Mouse (Mus musculus) layer of hippocampus, adult 2 months (tissue): ENCODE data around the gene Arhgap10. TPM values are rescaled to one million over a fixed set of nuclear protein-coding genes. Genes with fewer than 3 reads are reported as not detected.

ENCODE experiments used
- DNase-seq, 2 experiments: peaks; one replicate each; pipeline ENCODE4 v3.0.0; 2022; ENCODE audit warnings: low spot score in 2 of 2
- H3K27ac ChIP-seq: fragments of 200-600 bp; 2 replicates; pipeline ENCODE4 v1.8.1; 2022
- H3K4me3 ChIP-seq: fragments of 200-600 bp; 2 replicates; pipeline ENCODE4 v1.8.1; 2022; ENCODE audit warnings: mild to moderate bottlenecking
- CTCF ChIP-seq: fragments of 200-600 bp; conservative IDR thresholded peaks from 2 replicates; pipeline ENCODE4 v1.8.1; 2022; ENCODE audit warnings: antibody characterized with exemption, mild to moderate bottlenecking, moderate library complexity
- total RNA-seq, 2 experiments: library from RNA; stranded (reverse); gene quantifications; 2 replicates each; pipeline ENCODE4 v1.2.3; 2021

Gene Arhgap10
- total RNA-seq, 2 experiments from 2014 or later, result 8.3 to 11.2 TPM

- DNase-seq, result no peak
- Histone ChIP-seq H3K27ac (no peak overlapping the region), H3K4me3 (no peak overlapping the region)
- TF ChIP-seq CTCF, result no peak
Observed at GRCm38 (mm10) chr8:77282605-77283236, 235.0 kb downstream of the Arhgap10 start.

GRCm38 (mm10) chr8:77279977-77280376, 237.8 kb downstream of the Arhgap10 start:
- Histone ChIP-seq H3K4me3 (no peak overlapping the region), H3K27ac (no peak overlapping the region)
- DNase-seq, result no peak
- TF ChIP-seq CTCF, result no peak

- no peak overlapping the region for H3K27ac ChIP-seq
- no peak for DNase-seq
- H3K4me3 ChIP-seq, result no peak overlapping the region
- no peak for TF ChIP-seq CTCF
Observed at GRCm38 (mm10) chr8:77278246-77278645, 239.5 kb downstream of the Arhgap10 start.

- DNase-seq, result no peak
- no peak for TF ChIP-seq CTCF
- Histone ChIP-seq H3K27ac (no peak overlapping the region), H3K4me3 (no peak overlapping the region)
Observed at GRCm38 (mm10) chr8:77276827-77277226, 240.9 kb downstream of the Arhgap10 start.

GRCm38 (mm10) chr8:77275571-77275970, 242.2 kb downstream of the Arhgap10 start:
- no peak overlapping the region for H3K4me3 ChIP-seq
- no peak for TF ChIP-seq CTCF

GRCm38 (mm10) chr8:77272136-77272535, 245.6 kb downstream of the Arhgap10 start:
- no peak overlapping the region for H3K27ac ChIP-seq
- TF ChIP-seq CTCF, result no peak
- H3K4me3 ChIP-seq, result no peak overlapping the region
- DNase-seq, result no peak

More at GRCm38 (mm10) chr8:77275571-77275970, 242.2 kb downstream of the Arhgap10 start:
- no peak for DNase-seq
- H3K27ac ChIP-seq, result no peak overlapping the region

- DNase-seq, result no peak
- Histone ChIP-seq H3K4me3 (no peak overlapping the region), H3K27ac (peak overlapping the region; percentile 55; the same call in 1 of the 2 replicates)
- TF ChIP-seq CTCF, result no peak
Observed at GRCm38 (mm10) chr8:77267941-77268405, 249.8 kb downstream of the Arhgap10 start.

GRCm38 (mm10) chr8:77262216-77263009, 255.3 kb downstream of the Arhgap10 start:
- DNase-seq, result no peak
- no peak overlapping the region for H3K27ac ChIP-seq
- no peak for TF ChIP-seq CTCF
- no peak overlapping the region for H3K4me3 ChIP-seq

GRCm38 (mm10) chr8:77261215-77261614, 256.5 kb downstream of the Arhgap10 start:
- no peak overlapping the region for H3K4me3 ChIP-seq
- H3K27ac ChIP-seq, result no peak overlapping the region
- DNase-seq, result no peak
- no peak for TF ChIP-seq CTCF

- DNase-seq, result no peak
- no peak for TF ChIP-seq CTCF
- Histone ChIP-seq H3K27ac (peak overlapping the region; percentile 93), H3K4me3 (no peak overlapping the region)
Observed at GRCm38 (mm10) chr8:77257085-77257451, 260.7 kb downstream of the Arhgap10 start.

- DNase-seq, result peak; percentile 68 to 91
- Histone ChIP-seq H3K4me3 (no peak overlapping the region), H3K27ac (peak overlapping the region; percentile 93)
- no peak for TF ChIP-seq CTCF
Observed at GRCm38 (mm10) chr8:77256450-77257084, 261.2 kb downstream of the Arhgap10 start.

- no peak for DNase-seq
- Histone ChIP-seq H3K4me3 (no peak overlapping the region), H3K27ac (no peak overlapping the region)
- no peak for TF ChIP-seq CTCF
Observed at GRCm38 (mm10) chr8:77254466-77254865, 263.3 kb downstream of the Arhgap10 start.

GRCm38 (mm10) chr8:77251134-77251533, 266.6 kb downstream of the Arhgap10 start:
- H3K4me3 ChIP-seq, result no peak overlapping the region

More at GRCm38 (mm10) chr8:77251134-77251533, 266.6 kb downstream of the Arhgap10 start:
- TF ChIP-seq CTCF, result no peak
- H3K27ac ChIP-seq, result no peak overlapping the region
- no peak for DNase-seq
